Mouse (Mus musculus) urinary bladder, postnatal 10 days (tissue): ENCODE results near the gene Pld2.

Experiments
- DNase-seq: peaks from one replicate; pipeline ENCODE4 v3.0.0; 2022; ENCODE audit warnings: low spot score

Pld2 gene

GRCm38 (mm10) chr11:70578962-70579361, 39.1 kb downstream of the Pld2 start:
- no peak for DNase-seq

DNA sequence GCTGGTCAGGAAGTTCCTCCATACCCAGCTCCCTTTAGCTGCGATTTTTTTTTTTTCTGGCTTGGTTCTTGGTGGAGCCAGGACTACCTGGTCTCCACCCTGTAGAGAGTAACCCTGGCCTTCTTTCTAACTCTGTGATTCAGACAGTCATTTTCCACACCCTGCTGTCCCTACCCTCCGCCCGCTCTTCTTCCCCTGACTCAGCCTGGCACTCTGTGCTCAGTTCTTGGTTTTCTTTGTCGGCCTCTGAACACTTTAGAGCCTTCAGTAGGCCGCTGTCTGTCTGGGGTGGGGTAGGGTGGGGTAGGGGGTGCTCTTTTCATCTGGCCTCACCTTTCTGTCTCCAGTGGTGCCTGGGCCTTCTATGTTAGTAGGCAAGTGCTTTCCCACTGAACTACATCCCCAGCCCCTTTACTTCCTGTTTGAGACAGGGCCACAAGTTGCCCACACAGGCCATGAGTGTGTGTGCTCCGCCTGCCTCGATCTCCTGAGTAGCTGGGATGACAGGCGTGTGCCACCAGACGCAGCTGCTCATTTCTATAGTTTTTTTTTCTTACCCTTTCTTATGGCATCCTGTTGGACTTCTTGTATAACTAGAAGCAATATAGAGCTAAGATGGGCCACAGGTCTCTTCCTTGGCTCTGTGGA, 40.0 kb downstream of the Pld2 start:
- no peak for DNase-seq

DNA sequence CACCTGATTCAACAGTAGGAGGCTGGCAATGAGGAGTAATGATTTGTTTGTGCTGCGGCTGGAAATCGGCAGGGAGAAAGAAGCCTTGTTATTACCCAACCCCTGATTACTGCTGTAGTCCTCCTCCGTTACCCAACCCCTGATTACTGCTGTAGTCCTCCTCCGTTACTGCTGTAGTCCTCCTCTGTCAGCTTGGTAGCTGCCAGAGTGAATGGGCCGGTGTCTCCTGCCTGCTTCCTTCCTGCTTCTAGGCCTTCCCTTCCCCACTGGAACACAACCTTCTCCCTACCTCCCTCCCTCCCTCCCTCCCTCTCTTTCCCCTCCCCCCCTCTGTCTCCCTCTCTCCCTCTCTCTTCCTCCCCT, 40.5 kb downstream of the Pld2 start:
- DNase-seq: no peak

DNA sequence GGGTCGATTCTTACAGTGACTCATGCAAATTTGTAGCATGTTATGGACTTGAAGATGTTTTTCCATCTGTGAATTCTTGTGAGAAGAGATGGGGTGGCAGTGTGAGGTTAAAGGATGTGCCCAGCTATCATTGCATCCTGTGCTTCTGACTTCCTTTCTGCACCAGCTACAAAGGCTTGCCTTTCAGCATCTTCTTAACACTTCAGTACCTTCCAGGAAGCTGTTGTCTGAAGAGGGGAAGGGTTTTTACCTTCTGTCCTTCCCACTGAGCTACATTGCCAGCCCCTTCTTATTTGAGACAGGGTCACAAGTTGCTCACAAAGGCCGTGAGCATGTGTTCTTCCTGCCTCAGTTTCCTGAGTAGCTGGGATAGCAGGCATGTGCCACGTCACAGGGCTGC, 41.1 kb downstream of the Pld2 start:
- no peak for DNase-seq

DNA sequence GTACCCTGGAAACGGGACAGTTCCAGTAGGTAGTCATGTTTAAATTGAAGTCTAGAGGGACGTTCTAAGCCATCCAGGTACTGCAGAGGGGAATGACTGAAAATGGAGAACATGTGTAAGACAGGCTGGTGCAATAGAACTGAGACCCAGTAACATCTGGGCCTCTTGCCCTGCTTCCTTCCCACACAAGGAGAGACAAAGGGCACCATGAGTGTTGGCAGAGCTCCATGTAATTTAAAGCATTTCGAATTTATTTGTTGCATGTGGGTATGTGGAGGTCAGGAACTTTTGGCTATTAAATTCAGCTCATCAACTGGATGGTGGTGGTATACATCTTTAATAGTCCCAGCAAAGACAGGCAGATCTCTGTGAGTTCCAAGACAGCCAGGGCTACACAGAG, 42.3 kb downstream of the Pld2 start:
- no peak for DNase-seq

DNA sequence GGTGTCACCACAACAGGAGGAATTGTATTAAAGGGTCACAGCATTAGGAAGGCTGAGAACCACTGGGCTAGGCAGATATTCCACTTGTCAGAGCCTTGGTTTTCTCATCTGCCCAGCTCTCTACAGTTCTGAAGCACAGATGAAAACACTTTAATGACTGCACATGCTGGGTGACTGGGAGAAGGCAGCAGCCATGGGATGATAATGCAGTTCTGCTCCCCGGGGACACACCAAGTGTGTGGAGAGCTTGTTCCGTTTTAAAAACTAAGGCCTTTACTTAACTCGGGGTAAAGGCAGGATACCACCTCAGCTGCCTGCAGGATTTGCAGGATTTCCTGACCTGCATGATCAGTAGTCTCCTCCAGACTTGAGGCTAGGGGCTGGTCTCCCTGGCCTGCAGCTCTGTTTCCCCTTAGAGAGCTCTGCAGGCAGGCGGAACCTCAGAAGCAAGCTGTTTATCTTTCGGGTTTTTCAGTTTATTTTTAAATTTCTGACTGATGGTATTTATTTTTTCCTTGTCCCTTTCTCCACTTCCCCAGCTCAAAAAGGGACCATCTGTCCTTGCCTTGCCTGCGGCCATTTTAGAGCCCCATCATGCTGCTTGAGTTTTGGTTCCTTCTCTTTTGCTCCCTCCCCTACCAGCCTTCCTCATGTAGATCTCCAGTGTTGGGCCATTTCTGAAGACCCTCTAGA, 43.3 kb downstream of the Pld2 start:
- DNase-seq: no peak

DNA sequence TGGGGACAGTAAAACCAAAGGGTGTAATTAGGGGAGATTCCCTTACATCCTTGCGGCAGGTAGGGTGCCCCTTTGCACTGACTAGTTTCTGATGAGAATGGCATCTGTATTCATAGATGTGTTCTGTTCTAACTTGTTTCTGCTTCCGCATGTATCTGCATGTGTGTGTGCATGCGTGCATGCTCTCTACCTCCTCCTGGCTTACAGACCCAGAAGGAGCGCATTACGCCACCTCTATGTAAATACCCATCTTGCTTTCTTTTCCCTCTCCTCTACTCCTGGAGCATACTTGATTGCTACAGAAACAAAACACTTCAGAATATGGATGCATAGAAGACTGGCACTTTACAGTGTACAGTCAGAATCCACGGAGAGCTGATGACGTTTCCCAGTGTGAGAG, 43.9 kb downstream of the Pld2 start:
- no peak for DNase-seq

GRCm38 (mm10) chr11:70585457-70585856, 45.6 kb downstream of the Pld2 start:
- DNase-seq: no peak

- DNase-seq: no peak
These were observed 46.4 kb downstream of the Pld2 start for GRCm38 (mm10) chr11:70586261-70586660.

DNA sequence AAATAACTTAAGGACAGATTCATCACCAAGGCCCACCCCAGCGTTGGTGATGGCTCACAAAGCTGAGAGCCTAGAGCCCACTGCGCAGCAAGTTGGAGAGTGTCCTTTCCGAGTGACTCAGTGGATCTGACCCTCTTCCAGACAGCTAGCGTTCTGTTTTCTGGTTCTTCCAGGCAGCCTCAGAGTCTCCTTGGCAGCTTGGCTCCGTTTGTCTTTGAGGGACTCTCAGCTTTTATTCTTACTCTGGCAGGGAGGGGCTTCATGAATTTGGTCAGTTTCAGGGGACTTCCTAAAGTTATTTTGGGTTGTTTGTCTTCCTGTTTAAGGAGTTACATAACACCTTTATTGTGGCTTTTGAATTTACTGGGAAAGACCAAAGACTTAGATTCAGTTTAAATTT, 47.1 kb downstream of the Pld2 start:
- no peak for DNase-seq

GRCm38 (mm10) chr11:70591733-70592132, 51.9 kb downstream of the Pld2 start:
- DNase-seq: no peak

- no peak for DNase-seq
These were observed 54.6 kb downstream of the Pld2 start for GRCm38 (mm10) chr11:70594253-70594989.

DNA sequence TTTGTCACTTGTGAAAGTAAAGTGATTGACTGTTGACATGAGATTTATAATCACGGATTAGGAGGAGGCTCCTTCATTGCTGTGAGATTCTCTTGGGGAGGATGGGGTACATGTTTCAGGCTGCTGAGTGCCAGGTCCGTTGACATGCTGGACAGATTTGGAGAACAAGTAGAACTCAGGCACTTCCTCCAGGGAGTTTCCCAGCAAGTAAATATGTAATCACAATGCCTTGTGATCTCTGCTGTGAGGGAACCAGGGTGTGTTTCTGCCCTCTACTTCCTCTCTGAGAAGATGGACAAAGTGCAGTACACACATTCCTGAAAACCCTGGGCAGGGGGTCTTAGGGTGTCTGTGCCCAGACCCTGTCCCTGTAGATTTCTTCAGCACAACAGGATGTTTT, 55.8 kb downstream of the Pld2 start:
- no peak for DNase-seq

- no peak for DNase-seq
These were observed 56.2 kb downstream of the Pld2 start for GRCm38 (mm10) chr11:70596094-70596493.

DNA sequence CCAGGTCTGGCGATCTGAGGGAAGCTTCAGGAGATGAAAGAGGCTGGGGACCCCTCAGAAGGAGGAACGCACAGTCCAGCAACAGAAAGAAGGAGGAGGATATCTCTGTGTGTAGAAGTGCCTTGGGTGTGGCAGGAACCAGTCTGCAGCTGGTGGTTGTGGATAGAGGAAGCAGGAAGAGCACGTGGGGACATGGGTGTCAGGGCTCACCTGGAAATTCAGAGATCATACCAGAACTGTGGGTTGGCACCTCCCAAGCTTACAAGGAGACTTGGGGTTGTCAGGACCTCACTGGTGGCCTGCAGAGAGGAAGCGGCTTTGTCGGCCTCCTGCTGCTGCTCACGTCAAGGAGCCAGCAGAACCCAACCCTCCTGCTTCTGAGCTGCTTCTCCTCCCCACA, 57.4 kb downstream of the Pld2 start:
- DNase-seq: no peak

DNA sequence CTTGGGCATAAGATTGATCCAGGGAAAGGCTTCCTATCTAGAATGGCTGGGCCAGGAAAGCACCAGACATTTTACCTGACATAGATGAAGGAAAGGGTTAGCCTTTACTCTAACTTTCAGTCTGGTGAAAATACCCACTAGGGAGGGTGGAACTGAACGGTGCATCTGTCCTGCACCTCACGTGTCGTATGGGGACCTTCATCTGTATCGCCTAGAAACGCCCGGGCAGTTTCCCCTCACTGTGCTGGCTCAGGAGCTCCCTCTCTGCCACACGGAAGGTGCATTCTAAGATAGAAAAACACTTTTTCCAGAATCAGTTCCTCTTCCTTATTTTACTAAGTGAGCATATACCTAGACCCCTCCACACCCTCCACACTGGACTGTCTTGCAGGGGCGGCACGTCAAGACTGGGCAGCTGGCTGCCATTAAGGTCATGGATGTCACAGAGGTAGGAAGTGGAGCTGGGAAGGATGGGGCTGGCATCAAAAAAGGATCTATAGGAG, 58.6 kb downstream of the Pld2 start:
- DNase-seq: no peak

GRCm38 (mm10) chr11:70605024-70605566, 65.2 kb downstream of the Pld2 start:
- no peak for DNase-seq

GRCm38 (mm10) chr11:70606717-70607116, 66.9 kb downstream of the Pld2 start:
- no peak for DNase-seq

- no peak for DNase-seq
These were observed 67.7 kb downstream of the Pld2 start for GRCm38 (mm10) chr11:70607611-70608010.
